Mouse (Mus musculus): ENCODE measurements around the gene Lrp1.

The Lrp1 gene

GRCm38 (mm10) chr10:127592850-127593249, 28.1 kb downstream of the Lrp1 start:
- DNase-seq (ENCODE audit: extremely low spot score), result no peak

GRCm38 (mm10) chr10:127592423-127592822, 28.5 kb downstream of the Lrp1 start:
- DNase-seq (ENCODE audit: extremely low spot score), result no peak

GRCm38 (mm10) chr10:127591514-127591913, 29.4 kb downstream of the Lrp1 start:
- peak; percentile 75 for DNase-seq (ENCODE audit: extremely low spot score)

GRCm38 (mm10) chr10:127590831-127591451, 30.0 kb downstream of the Lrp1 start:
- DNase-seq (ENCODE audit: extremely low spot score), result no peak

GRCm38 (mm10) chr10:127590256-127590655, 30.7 kb downstream of the Lrp1 start:
- no peak for DNase-seq (ENCODE audit: extremely low spot score)

- no peak for DNase-seq (ENCODE audit: extremely low spot score)
Observed at GRCm38 (mm10) chr10:127587776-127588175, 33.2 kb downstream of the Lrp1 start.

GRCm38 (mm10) chr10:127586209-127586608, 34.7 kb downstream of the Lrp1 start:
- no peak for DNase-seq (ENCODE audit: extremely low spot score)

GRCm38 (mm10) chr10:127585598-127585997, 35.4 kb downstream of the Lrp1 start:
- DNase-seq (ENCODE audit: extremely low spot score), result no peak

GRCm38 (mm10) chr10:127583649-127584048, 37.3 kb downstream of the Lrp1 start:
- DNase-seq (ENCODE audit: extremely low spot score), result no peak

GRCm38 (mm10) chr10:127581291-127581690, 39.7 kb downstream of the Lrp1 start:
- DNase-seq (ENCODE audit: extremely low spot score), result no peak

GRCm38 (mm10) chr10:127577982-127578381, 43.0 kb downstream of the Lrp1 start:
- no peak for DNase-seq (ENCODE audit: extremely low spot score)

- no peak for DNase-seq (ENCODE audit: extremely low spot score)
Observed at GRCm38 (mm10) chr10:127577156-127577555, 43.8 kb downstream of the Lrp1 start.

GRCm38 (mm10) chr10:127576381-127576961, 44.5 kb downstream of the Lrp1 start:
- DNase-seq (ENCODE audit: extremely low spot score), result peak; percentile 48

GRCm38 (mm10) chr10:127575741-127576140, 45.2 kb downstream of the Lrp1 start:
- no peak for DNase-seq (ENCODE audit: extremely low spot score)

- DNase-seq (ENCODE audit: extremely low spot score), result no peak
Observed at GRCm38 (mm10) chr10:127572281-127572680, 48.7 kb downstream of the Lrp1 start.

GRCm38 (mm10) chr10:127570937-127571641, 49.9 kb downstream of the Lrp1 start:
- no peak for DNase-seq (ENCODE audit: extremely low spot score)

- no peak for DNase-seq (ENCODE audit: extremely low spot score)
Observed at GRCm38 (mm10) chr10:127570384-127570783, 50.6 kb downstream of the Lrp1 start.

GRCm38 (mm10) chr10:127569450-127569849, 51.5 kb downstream of the Lrp1 start:
- DNase-seq (ENCODE audit: extremely low spot score), result peak; percentile 78

GRCm38 (mm10) chr10:127566553-127567326, 54.2 kb downstream of the Lrp1 start:
- no peak for DNase-seq (ENCODE audit: extremely low spot score)

GRCm38 (mm10) chr10:127564301-127564700, 56.6 kb downstream of the Lrp1 start:
- no peak for DNase-seq (ENCODE audit: extremely low spot score)

- DNase-seq (ENCODE audit: extremely low spot score), result no peak
Observed at GRCm38 (mm10) chr10:127563840-127564239, 57.1 kb downstream of the Lrp1 start.

GRCm38 (mm10) chr10:127561145-127561544, 59.8 kb downstream of the Lrp1 start:
- DNase-seq (ENCODE audit: extremely low spot score), result no peak
